Mouse (Mus musculus) B cell, adult 2 months (primary cell): ENCODE results near the gene Lsm3.

Experiments
- DNase-seq, 2 experiments: peaks; one replicate each; pipeline ENCODE4 v3.0.0; 2022

Lsm3 gene

DNA sequence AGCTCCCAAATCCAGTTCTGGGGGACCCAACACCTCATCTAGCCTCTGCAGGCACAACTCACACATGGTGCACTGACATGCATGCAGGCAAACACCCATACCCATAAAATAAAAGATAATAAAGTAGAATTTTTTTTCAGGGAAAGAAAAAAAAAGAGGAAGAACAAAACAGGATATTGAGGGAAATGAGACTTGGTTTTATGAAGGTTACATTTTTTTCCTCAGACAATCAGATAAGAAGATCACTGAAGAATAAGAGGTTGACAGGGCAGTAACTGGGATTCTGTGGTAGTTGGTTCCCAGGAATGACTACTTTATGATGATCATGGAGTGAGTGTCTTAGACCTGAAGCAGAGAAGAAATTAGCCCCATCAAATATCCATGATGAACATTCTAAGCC is 1.6 kb upstream of the Lsm3 start:
- no peak for DNase-seq

DNA sequence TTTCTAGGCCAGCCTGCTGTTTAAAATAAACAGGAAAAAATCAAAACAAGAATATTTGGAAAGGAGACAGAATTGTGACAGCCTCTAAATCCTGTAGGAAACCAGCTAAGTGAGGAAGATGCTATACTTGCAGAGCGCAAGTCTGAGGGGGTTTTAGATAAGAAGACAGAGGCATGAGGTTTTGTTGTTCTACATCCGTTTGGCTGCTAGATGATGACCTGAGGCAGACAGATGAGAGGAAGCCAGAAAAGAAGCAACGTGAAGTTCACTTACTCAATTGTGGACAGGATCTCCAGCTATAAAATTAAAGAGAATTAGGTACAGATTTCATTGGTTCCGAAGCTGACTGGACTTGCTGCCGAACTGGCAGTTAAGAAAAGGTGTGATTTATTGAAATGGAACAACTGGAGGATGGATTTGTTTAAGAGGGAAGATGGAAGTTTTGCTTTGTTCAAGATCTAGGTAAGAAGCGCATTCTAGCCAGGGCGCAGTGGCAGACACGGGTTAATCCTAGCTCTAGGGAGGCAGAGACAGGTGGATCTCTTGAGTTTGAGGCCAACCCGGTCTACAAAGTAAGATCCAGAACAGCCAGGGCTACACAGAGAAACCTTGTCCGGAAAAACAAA is 878 bp upstream of the Lsm3 start:
- DNase-seq: no peak

DNA sequence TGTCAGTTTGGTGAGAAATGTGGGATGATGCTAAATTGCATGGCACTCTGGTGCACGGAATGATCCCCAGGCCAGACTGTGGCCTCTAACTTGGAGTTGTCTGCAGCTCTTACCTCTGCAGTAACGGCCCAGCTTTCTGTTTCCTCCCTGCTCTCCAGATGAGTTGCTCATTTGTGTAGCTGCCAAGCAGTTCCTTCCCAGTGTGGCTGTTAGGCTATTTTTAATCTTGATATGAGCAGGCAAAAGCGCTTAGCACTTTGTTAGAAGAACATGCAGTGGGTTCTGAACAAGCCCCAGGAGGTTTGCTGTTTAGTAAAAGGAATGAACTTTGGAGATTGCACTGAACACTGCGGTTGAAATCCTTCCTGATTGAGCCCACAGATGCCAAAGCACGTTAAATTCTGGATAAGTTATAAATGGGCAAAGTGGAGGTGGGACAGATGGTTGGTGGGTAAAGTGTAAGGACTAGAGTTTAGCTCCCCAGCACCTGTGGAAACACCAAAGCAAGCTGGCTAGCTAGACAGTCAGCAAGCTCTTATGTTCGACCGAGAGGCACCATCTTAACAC is 2.8 kb downstream of the Lsm3 start:
- no peak for DNase-seq

DNA sequence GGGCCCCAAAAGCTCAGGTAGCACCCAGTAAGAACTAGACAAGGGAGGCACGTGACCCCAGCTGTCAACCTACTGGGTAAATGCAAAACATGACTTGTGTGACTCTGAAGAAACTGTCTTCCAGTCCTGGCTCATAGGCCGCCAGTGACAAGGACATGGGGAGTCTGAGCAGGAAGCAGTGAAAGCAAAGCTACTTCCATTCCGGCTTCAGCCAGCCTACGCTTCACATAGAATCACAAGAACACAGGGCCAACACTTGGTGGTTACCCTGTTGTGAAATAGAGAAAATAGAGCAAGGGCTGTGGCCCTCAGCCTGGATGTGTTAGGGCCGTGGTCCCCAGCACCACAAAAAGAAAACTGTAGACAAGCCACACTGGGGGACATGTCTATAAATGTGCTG is 7.1 kb downstream of the Lsm3 start:
- no peak for DNase-seq

DNA sequence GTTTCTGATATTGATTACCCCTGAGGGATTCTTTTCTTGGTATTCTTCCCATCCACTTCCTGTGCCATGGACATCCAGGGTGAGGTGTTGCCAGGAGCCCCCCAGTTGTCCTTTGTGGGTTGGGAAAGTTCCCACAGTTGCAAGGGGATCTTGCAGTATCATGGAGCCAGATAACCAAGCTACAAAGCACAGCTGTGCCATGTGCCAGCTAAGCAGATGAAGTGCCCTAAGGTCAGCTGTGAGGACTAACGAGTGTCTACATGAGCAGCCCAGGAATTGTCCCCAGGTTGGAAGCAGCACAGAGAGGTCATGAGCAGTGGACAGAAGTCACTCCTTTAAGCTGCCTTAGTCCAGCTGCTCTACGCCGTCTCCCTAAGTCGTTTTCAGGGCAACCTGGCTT is 9.8 kb downstream of the Lsm3 start:
- DNase-seq: no peak

DNA sequence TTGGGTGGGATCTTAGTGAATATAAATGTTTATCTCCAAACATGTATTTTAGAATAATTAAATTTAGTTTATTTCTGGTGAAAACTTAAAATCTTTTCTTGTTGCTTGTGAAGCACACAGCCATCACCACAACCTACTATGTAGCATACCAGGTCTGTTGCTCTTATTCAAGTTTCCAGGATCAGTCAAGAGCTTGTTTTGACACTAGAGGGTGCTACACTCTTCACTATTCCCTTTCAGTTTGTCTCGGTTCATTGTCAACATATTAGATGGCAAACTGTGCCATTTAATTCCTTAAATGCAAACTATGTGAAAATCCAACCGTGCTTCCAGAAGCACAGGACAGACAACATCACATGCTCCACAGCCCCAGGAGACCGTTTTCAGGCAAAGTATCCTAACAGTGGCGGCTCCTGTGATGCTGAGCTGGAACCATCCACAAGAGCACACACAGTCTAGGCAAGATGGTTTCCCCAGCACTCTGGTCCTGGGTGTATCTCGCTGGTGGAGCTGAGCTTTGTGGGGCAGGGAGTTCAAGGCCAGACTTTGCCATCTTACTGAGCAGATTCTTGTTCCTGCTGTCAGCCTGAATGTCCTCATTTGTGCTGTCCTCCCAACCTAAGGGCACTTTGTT is 11.6 kb downstream of the Lsm3 start:
- DNase-seq: peak; percentile 8

DNA sequence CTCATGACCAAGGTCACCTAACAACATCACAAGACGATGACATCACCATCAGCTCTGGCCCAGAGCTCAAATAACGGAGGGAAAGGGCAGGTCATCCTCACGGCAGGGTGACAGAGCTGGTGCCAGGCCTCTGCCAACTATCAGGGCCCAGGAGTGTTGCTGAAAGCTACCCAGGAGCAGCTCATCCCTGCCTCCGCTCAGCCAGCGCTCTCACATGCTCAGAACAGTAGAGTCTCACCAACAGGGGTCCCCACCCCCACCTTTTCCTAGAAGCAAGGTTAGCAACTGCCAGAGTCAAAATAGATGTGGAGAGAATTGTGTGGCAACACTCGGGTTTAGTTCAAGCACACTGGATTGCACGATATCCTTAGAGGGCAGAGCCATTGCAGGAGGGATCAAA is 12.5 kb downstream of the Lsm3 start:
- DNase-seq: no peak

DNA sequence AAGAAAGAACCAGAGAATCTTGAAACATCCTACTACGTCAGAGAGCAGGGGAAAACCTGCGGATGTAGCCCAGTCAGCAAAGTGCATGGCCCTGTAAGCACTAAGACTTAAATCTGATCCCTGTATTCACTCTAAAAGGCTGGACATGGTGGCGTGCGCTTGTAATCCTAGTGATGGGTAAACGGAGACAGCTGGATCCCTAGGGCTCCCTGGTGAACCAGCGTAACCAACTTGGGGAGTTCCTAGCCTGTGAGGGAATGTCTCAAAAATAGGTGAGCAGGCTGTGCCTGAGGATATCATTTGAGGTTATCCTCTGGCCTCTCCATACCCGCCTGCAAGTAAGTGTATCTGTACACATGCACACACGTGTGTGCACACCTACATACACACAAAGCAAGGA is 14.9 kb downstream of the Lsm3 start:
- no peak for DNase-seq

DNA sequence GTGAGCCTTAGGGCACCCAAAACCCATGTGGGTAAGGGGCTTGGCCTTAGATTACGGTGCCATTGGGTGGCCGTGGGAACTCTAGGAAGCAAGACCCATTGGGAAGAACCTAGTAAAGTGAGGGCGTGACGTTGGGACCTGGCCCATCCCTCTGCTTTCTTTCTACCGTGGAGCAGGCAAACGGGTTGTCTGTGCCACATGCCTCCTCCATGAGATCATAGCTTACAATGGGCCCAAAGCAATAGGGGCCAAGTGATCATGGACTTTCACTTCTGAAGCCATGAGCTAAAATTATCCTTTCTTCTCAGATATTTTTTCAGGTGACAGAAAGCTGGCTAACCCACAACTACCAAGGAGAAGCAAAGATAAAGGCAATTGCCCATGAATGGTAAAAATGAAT is 15.5 kb downstream of the Lsm3 start:
- no peak for DNase-seq

DNA sequence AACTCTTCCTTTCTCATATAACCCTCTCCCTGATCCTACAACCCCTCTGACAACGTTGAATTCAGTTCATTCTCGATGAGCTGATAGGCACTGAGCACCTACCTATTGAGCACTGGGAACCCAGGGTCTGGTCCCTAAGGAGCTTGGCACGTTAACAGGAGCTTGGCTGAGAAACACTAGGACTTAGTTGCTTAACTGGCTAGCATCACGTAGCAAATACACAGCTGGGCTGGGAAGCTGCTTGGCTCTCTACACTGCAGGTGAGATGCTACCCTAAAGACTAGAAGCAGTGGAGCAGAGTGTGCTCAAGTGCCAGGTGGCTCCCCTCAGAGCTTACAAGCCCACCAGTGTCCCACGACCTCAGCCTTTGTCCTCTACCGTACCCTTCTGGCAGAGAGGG is 16.9 kb downstream of the Lsm3 start:
- no peak for DNase-seq

DNA sequence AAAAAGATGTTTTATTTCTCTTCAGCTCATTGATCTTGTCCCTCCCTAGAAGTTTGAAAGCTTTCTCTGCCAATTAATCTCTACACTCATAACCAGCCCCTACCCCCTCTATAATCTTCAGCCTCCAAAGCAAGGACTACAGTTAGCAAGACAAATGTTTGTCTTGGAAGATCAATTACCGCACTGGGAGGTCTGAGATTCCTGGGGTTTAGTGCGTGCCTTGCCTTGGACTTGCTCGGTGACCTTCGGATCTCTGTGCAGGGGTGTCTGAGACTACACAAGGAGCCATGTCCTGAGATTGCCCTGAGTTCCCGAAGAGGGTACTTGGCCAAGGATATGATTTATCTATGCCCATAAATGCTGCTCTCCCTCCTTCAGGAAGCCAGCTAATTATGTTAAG is 17.6 kb downstream of the Lsm3 start:
- DNase-seq: no peak

DNA sequence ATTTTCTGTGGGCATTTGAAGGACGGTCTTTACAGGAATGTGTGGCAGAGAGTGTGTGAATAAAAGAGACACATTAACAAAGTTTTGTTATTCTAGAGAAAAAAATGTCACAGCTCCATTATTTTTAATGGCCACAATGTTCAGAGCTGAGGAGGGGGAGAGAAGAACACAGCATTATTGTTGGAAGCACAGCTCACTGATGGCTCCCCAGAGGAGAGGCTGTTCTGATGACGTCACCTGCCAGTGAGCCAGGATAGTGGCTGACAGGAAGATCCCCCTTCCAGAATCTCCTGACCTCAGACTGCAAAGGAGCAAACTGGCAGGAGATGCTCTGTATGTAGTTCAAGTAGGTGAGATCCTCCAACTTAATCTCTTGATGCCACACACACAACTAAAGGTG is 18.0 kb downstream of the Lsm3 start:
- DNase-seq: no peak

DNA sequence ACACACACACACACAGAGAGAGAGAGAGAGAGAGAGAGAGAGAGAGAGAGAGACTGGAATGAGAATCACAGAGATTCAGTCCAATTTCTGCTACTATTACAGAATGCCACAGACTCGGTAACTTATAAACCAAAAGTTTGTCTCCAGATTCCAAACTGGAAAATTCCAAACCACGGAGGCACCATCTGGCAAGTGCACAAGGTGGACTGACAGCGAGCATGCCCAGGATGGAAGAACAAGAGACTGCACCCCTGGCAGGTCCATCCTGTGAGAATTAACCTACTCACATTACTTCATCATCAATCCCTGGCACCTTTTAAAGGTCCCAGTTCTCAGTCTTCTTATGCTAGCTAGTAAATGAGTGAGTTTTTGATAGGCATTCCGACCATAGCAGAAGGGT is 18.5 kb downstream of the Lsm3 start:
- no peak for DNase-seq

DNA sequence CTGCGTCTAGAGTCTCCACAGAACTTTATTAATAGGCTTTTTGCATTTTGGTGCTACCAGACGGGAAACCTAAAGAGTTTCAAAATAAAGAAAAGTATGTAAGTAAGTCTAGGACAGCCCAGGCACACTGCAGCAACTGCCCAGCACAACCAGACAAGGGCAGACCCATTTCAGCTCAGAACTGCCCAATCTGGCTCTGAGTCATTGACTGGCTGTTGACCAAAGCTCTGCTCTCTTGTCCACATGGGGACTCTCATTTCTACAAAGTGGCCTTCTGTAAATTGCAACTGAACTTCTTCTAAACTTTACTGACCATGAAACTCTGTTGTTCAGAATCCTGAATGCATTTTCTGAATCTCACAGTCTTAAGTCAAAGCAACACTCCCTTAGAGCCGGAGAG is 19.5 kb downstream of the Lsm3 start:
- no peak for DNase-seq

DNA sequence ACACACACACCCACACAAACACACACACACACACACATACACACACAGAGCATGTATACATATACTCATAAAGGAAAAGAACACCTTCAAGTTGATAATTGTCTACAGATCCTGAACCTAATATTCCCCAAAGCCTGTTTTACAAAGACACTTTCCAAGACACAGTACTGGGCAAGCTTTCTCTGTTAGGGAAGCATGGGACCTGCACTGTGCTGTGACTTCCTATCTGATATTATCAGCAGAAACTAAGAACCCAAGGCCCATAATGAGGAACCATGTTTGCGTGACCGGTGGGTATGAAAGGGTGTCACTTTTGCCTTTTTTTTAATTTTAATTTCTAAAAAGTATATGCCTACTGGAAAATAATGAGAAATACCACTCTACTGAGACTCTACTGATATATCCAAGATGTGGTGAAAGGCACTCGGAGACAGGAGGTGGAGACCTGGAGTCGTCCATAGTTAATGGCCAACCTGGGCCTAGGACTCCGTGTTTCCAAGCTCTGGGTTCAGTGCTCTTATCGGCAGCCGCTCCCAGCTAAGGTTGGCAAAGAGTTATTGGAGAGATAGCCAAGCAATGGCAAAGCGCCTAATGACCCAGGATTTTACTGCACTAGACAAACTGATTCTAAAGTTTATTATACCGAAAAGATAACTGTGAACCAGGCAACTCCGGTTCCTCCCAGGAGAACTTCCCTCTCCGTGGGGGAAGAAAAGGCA is 20.5 kb downstream of the Lsm3 start:
- DNase-seq: no peak

DNA sequence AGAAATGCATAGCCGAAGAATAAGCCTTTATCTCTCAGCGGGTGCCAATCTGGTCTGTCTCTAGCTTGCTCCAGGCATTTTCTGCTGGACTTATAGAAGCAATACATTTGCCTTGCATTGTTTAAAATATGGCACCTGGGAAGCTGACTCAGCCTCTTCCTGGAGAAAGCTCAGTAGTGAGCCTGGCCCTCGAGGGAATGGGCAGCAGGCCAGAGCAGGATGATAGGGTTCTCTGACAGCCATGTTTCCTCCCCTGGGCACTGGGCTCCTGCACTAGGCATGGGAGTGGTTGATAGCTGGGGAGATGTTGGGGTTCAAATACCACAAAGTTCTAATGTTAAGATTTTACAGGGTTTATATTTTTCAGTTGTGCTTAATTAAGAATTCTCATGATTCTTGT is 25.5 kb downstream of the Lsm3 start:
- DNase-seq: no peak

DNA sequence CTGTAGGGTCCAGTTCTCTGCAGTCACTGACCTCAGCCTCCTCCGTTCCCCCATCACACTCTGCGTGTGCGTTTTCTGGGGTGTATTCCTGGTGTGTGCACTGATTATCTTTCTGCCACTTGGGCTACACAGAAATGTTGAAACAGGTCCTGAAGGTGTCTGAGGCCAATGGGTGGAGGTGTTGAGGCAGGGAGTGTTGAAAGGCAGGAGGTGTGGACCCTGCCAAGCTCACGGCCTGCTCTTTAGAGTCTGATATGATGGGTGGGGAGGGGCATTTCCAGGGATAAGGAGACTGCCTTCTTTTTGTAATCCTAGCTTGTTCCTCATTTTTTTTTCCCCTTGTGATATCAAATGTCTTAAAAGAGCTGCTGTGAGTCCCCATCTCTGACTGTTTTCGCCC is 27.3 kb downstream of the Lsm3 start:
- DNase-seq: no peak

DNA sequence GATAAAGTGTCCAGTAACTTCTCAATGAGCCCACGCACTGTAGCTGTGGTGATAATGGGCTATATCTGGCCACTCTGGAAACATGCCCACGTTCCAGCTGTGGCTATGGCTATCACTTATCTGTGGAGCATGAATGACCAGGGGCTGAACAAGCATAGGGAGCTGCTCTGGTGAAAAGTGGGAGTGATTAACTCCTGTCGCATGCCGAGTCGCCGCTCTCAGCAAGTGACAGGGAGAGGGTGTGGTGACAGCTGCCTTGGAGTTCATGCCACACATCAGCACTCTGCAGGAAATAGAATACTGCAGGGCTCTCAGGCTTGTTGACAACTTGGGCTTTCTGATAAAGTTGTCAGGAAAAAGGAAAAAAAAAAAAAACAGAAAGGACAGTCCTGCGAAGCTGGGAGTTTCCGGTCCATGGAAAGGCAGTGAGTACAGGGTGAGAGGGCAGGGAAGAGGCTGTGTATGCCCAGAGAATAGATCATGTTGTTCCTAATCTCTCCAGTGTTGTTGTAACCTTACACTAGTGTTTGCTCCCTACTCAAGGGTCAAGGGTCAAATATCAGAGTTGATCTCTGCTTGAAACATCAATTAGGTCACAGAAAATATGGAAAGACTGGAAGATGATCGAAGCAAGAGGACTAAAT is 30.6 kb downstream of the Lsm3 start:
- no peak for DNase-seq

DNA sequence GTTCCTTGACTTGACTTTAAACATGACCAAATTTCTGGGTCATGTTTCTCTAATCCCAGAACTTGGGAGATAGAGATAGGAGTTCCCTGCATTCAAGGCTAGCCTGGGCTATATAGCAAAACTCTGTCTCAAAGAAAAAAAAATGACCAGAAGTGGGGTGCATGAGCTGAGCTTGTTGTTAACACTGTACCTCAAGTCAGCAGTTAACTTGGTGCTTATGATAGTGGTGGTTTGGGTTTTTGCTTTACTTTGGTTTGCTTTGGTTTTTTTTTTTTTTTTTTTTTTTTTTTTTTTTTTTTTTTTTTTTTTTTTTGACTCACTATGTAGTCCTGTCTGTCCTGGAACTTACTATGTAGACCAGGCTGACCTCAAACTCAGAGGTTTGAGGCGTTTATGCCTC is 31.6 kb downstream of the Lsm3 start:
- DNase-seq: no peak

DNA sequence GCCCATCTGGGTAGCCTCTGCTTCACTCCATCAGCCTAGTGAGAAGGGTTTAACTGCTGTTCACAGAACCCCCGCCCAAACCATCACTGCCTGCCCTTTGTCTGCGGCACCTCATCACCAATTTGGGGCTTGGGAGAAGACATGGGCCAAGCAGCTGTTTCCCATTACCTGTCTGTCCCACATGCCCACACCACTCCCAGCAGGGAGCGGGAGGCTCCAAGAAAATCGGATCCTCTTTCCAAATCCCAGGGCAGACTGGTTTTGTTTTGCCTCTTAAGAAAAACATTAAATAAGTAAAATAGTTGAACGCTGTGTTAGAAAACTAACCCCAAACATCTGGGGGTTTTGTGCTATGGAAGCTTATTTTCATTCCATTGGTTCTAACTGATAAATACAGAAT is 33.9 kb downstream of the Lsm3 start:
- no peak for DNase-seq

DNA sequence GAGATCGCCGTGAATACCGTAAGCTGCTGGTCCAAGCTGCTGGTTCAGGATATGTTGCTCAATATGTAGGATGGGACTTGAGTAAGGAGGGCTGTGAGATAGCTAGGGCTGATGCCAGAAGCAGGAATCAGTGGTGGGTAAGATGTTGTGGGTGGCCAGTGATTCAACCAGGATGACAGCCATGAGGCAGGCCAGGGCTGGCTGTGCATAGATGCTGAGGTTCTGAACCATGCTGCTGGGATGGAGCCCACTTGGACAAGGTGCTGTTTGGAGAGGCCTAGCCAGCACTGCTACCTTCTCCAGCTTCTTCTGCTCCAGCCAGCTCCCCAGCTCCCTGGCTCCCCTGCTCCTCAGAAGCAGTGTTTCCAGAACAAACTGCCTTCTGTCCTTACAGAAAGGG is 35.9 kb downstream of the Lsm3 start:
- no peak for DNase-seq

DNA sequence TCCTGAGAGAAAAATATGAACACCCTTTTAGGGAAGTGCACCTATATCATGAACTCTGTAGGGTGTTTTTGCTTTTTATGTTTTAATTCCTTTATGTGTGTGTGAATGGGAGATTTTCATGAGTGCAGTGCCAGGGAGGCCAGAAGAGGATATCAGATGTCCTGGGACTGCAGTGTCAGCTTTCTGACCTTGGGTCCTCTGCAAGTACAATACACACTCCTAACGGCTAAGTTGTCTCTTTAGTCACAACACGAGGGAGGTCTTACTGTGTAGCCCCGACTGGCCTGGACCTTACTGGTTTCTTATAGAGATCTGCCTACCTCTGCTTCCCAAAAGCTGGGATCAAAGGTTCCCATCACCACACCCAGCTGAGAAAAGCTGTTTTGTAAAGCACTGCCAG is 37.0 kb downstream of the Lsm3 start:
- DNase-seq: no peak

DNA sequence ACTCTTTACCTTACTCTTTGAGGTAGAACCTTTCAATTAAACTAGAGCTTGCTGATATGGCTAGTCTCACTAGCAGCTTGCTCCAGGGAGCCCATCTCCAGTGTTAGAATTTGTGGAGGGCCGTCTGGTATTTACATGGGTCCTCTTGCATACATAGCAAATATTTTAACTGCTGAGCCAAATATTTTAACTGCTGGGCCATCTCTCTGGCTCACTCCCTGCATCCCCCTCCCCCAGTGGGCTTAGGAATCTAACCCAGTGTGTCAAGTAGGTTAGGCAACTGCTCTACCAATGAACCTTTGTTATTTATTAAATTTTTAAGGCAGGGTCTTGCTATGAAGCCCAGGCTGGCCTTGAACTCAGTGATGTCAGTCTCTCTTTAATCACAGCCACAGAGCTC is 42.8 kb downstream of the Lsm3 start:
- DNase-seq: no peak

DNA sequence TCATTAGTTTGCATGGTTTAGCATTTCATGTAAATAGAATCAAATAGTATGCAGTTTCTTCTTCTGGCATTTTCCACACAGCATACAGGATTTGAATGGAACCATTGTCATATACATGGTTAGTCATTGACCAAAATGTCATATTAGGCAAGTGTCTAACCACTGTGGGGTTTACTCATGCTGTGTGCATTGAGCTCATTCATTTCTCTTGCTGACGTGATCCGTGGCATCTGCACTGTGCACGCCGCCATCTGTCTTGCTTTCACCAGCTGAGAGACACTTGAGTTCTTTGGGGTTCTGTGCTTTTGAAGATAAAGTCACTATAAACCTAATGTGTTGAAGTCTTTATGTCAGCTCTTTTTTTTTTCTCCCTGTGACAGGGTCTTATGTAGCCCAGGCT is 43.6 kb downstream of the Lsm3 start:
- DNase-seq: no peak
